ENCODE assay signal across 9 mouse cellular contexts in the genomic region with DNA sequence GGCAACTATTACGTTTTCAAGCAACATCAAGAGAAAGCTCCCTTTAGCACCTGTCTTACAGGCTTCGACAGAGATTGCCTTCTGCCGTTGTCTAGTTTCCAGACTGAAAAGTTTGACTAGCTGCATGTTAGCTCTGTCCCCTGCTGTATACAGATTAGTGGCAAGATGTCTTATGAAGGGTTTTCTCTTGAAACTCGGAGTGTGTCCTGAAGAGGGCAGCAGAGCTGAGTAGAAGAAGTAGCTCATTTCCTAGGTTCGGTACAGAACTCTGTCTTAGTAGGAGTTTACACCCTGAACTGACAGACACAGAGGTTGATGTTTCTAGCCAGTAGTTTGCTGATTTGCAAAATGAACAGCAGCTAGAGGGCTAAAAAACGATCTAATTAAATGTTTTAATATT. TPM values are rescaled to one million over a fixed set of nuclear protein-coding genes. Genes with fewer than 3 reads are reported as not detected.
A peak's percentile ranks its signal among the peaks of the same experiment; 100 is the strongest.
DNase-seq lines count a peak whose midpoint lies in the region; ATAC-seq and TF ChIP-seq lines count a peak whose summit lies in the region.
"Had no signal": no experiment of that assay in that cellular context is flagged by ENCODE, and none has a peak within 500 bp of the region (broad histone marks: within the 10 kb centered on the region; RNA-seq: fewer than 3 reads in every experiment).

No protein-coding gene starts in this region.

- POLR2A ChIA-PET in Patski (lab: Charles Lee): no interaction called here

- TF ChIP-seq CTCF in Patski (IDR thresholded peaks at IDR 0.05): peak; percentile 73

- intact Hi-C loops in heart, postnatal 25 days (cut with DNase I): loop anchor here (5.0 kb wide), 2 partner anchors 302 to 1048 kb away; no protein-coding TSS in a partner anchor

- H3K27me3 ChIP-seq in Patski: no peaks in the 10 kb centered on the region
- H3K27me3 ChIP-seq: stomach, embryonic 15.5 days had no signal

- in situ Hi-C loops in Patski (cut with MboI; ENCODE audit: low pct_unique_long_range_greater_than_20kb): loop anchor here (5.0 kb wide), 2 partner anchors 173 to 1048 kb away; partner anchors contain the start of gene Creb1

- CTCF ChIA-PET in Patski (lab: Charles Lee): interaction anchor here (0.7 to 2.2 kb wide), 21 partner anchors 9 to 317 kb away, joined by 3 to 18 read pairs (median 3); partner anchors contain the start of genes Ccnyl1 and Mettl21a

- DNase-seq in heart, adult 18-20 months: peak; percentile 69 to 86
- DNase-seq in heart, postnatal 25 days (ENCODE audit: low spot score): no peak
- DNase-seq in Patski (ENCODE audit: low read depth, low spot score): no peak
- peak; percentile 73 to 77 for DNase-seq in cerebellum, postnatal 14 days
- peak; percentile 14 for DNase-seq in gastrocnemius, postnatal 25 days
- peak; percentile 32 to 83 for DNase-seq in layer of hippocampus, adult 18-20 months (ENCODE audit: low spot score in 2 of 2)
- peak; percentile 70 for DNase-seq in lung, postnatal 25 days (ENCODE audit: low spot score)
- peak; percentile 29 for DNase-seq in skeletal muscle tissue, adult 2 months (ENCODE audit: low read depth, low spot score)

- peak; percentile 54 for ATAC-seq in Patski

RNA-seq across cellular contexts. Expression of gene Ccnyl1, which starts 15.0 kb away (rescaled TPM):
- 10 to 100 TPM; 12.3 to 12.9 TPM for total RNA-seq in heart, adult 18-20 months (2021)
- total RNA-seq in heart, postnatal 25 days (2021): 10 to 100 TPM; 16.9 to 17.6 TPM
- polyA plus RNA-seq in Patski (2021): 24.6 TPM
- 10 to 100 TPM; 19.7 to 20.5 TPM for total RNA-seq in gastrocnemius, postnatal 25 days (2021)
- 10 to 100 TPM; 12.9 to 13.2 TPM for total RNA-seq in layer of hippocampus, adult 18-20 months (2021)

RNA-seq across cellular contexts. Expression of gene Fzd5, which starts 32.3 kb away (rescaled TPM):
- 1 to 10 TPM; 3.9 to 4.4 TPM for total RNA-seq in heart, adult 18-20 months (2021)
- total RNA-seq in heart, postnatal 25 days (2021): 1 to 10 TPM; 4.0 to 5.8 TPM
- polyA plus RNA-seq in Patski (2021): 12.0 TPM
- 1 to 10 TPM; 1.5 to 2.0 TPM for total RNA-seq in gastrocnemius, postnatal 25 days (2021)
- total RNA-seq in layer of hippocampus, adult 18-20 months (2021): 1 to 10 TPM; 1.0 to 1.3 TPM

Comparison
In these comparisons a context has a peak if more than half of its experiments do, and no peak if none do; other contexts are left out.
1. DNase-seq: peak in heart, adult 18-20 months (2 of 2), cerebellum, postnatal 14 days (2 of 2), gastrocnemius, postnatal 25 days (single experiment), layer of hippocampus, adult 18-20 months (2 of 2), lung, postnatal 25 days (single experiment) and skeletal muscle tissue, adult 2 months (single experiment); none in heart, postnatal 25 days (single experiment) and Patski (single experiment).